Mouse (Mus musculus): ENCODE data around the gene Pld1. TPM values are rescaled to one million over a fixed set of nuclear protein-coding genes. Genes with fewer than 3 reads are reported as not detected.

The Pld1 gene
- polyA plus RNA-seq (2014; fragmentation: Nextera tagmentation; extraction: Ambion mirVana): 7.7 and 8.6 TPM in 2 replicates

GRCm38 (mm10) chr3:27938381-27939323 lies at the start of gene Pld1:
TSS of gene Pld1 (plus strand) at chr3:27938695.
- Histone ChIP-seq H3K4me2 (ENCODE audit: low read depth, low read length) (peak within 1 kb of the TSS; percentile 97), H3K9me3 (ENCODE audit: control insufficient read depth, low read length) (no peaks in the 10 kb centered on the region), H3K4me1 (ENCODE audit: control insufficient read depth, insufficient read depth, low read length) (peaks cover 30% of the 10 kb centered on the region), H3K9ac (ENCODE audit: low read depth, low read length) (peak within 1 kb of the TSS; percentile 71), H3K27me3 (replicated peaks; ENCODE audit: control insufficient read depth, insufficient read depth, low read length) (no peaks in the 10 kb centered on the region), H3K36me3 (ENCODE audit: control insufficient read depth, insufficient read depth, low read length) (no peaks in the 10 kb centered on the region), H3K4me3 (ENCODE audit: low read depth, low read length) (peak within 1 kb of the TSS; percentile 64), H3K27ac (replicated peaks; ENCODE audit: low read depth, low read length) (peak within 1 kb of the TSS; percentile 77; the same call in 1 of the 2 replicates)
- 0% methylated on average over 34 of the region's 68 CpGs for WGBS
- ATAC-seq (ENCODE audit: low read depth): peak; percentile 91
- peak; percentile 85 for DNase-seq (ENCODE audit: low spot score)

GRCm38 (mm10) chr3:27896318-27896892 lies 42.1 kb upstream of the Pld1 start, which contains the start of gene Tmem212:
TSS of gene Tmem212 (minus strand) at chr3:27896368.
- ATAC-seq (ENCODE audit: low read depth): no peak
- Histone ChIP-seq H3K27me3 (replicated peaks; ENCODE audit: control insufficient read depth, insufficient read depth, low read length) (no peaks in the 10 kb centered on the region), H3K4me1 (ENCODE audit: control insufficient read depth, insufficient read depth, low read length) (no peaks in the 10 kb centered on the region), H3K4me2 (ENCODE audit: low read depth, low read length) (no peak within 1 kb of the TSS), H3K27ac (replicated peaks; ENCODE audit: low read depth, low read length) (no peak within 1 kb of the TSS), H3K9ac (ENCODE audit: low read depth, low read length) (no peak within 1 kb of the TSS), H3K36me3 (ENCODE audit: control insufficient read depth, insufficient read depth, low read length) (no peaks in the 10 kb centered on the region), H3K4me3 (ENCODE audit: low read depth, low read length) (no peak within 1 kb of the TSS), H3K9me3 (ENCODE audit: control insufficient read depth, low read length) (no peaks in the 10 kb centered on the region)
- DNase-seq (ENCODE audit: low spot score): peak; percentile 24
- 55% methylated on average over 8 of the region's 8 CpGs for WGBS

GRCm38 (mm10) chr3:27898178-27898577 lies 40.3 kb upstream of the Pld1 start:
- DNase-seq (ENCODE audit: low spot score) (no peak), ATAC-seq (ENCODE audit: low read depth) (no peak)
- Histone ChIP-seq H3K4me1 (ENCODE audit: control insufficient read depth, insufficient read depth, low read length) (no peaks in the 10 kb centered on the region), H3K27ac (replicated peaks; ENCODE audit: low read depth, low read length) (no peak overlapping the region), H3K9me3 (ENCODE audit: control insufficient read depth, low read length) (no peaks in the 10 kb centered on the region), H3K27me3 (replicated peaks; ENCODE audit: control insufficient read depth, insufficient read depth, low read length) (no peaks in the 10 kb centered on the region), H3K4me2 (ENCODE audit: low read depth, low read length) (no peak overlapping the region), H3K36me3 (ENCODE audit: control insufficient read depth, insufficient read depth, low read length) (no peaks in the 10 kb centered on the region), H3K9ac (ENCODE audit: low read depth, low read length) (no peak overlapping the region), H3K4me3 (ENCODE audit: low read depth, low read length) (no peak overlapping the region)
- WGBS: 70% methylated on average over 10 of the region's 10 CpGs

GRCm38 (mm10) chr3:27899012-27899726 lies 39.3 kb upstream of the Pld1 start:
- no peak overlapping the region for H3K9ac ChIP-seq (ENCODE audit: low read depth, low read length)
- H3K4me1 ChIP-seq (ENCODE audit: control insufficient read depth, insufficient read depth, low read length): no peaks in the 10 kb centered on the region
- no peaks in the 10 kb centered on the region for H3K27me3 ChIP-seq (replicated peaks; ENCODE audit: control insufficient read depth, insufficient read depth, low read length)
- H3K4me2 ChIP-seq (ENCODE audit: low read depth, low read length): no peak overlapping the region
- no peak overlapping the region for H3K4me3 ChIP-seq (ENCODE audit: low read depth, low read length)
- H3K9me3 ChIP-seq (ENCODE audit: control insufficient read depth, low read length): no peaks in the 10 kb centered on the region
- H3K36me3 ChIP-seq (ENCODE audit: control insufficient read depth, insufficient read depth, low read length): no peaks in the 10 kb centered on the region
- no peak overlapping the region for H3K27ac ChIP-seq (replicated peaks; ENCODE audit: low read depth, low read length)
- peak; percentile 57 for DNase-seq (ENCODE audit: low spot score)
- ATAC-seq (ENCODE audit: low read depth): no peak
- 40% methylated on average over 13 of the region's 13 CpGs for WGBS

- WGBS: 88% methylated on average over 6 of the region's 6 CpGs
- DNase-seq (ENCODE audit: low spot score): no peak
- no peak for ATAC-seq (ENCODE audit: low read depth)
These were observed 36.6 kb upstream of the Pld1 start for GRCm38 (mm10) chr3:27901846-27902245.

GRCm38 (mm10) chr3:27904659-27905330 lies 33.7 kb upstream of the Pld1 start:
- H3K27ac ChIP-seq (replicated peaks; ENCODE audit: low read depth, low read length): no peak overlapping the region
- no peak overlapping the region for H3K9ac ChIP-seq (ENCODE audit: low read depth, low read length)
- peaks cover 5% of the 10 kb centered on the region; the same call in 1 of the 2 replicates for H3K4me1 ChIP-seq (ENCODE audit: control insufficient read depth, insufficient read depth, low read length)
- H3K9me3 ChIP-seq (ENCODE audit: control insufficient read depth, low read length): peaks cover 9% of the 10 kb centered on the region; the same call in 1 of the 2 replicates
- 59% methylated on average over 13 of the region's 13 CpGs for WGBS
- no peaks in the 10 kb centered on the region for H3K36me3 ChIP-seq (ENCODE audit: control insufficient read depth, insufficient read depth, low read length)
- DNase-seq (ENCODE audit: low spot score) (peak; percentile 20), ATAC-seq (ENCODE audit: low read depth) (no peak)
- H3K27me3 ChIP-seq (replicated peaks; ENCODE audit: control insufficient read depth, insufficient read depth, low read length): no peaks in the 10 kb centered on the region
- H3K4me3 ChIP-seq (ENCODE audit: low read depth, low read length): no peak overlapping the region
- H3K4me2 ChIP-seq (ENCODE audit: low read depth, low read length): no peak overlapping the region

More at GRCm38 (mm10) chr3:27901846-27902245, 36.6 kb upstream of the Pld1 start:
- Histone ChIP-seq H3K36me3 (ENCODE audit: control insufficient read depth, insufficient read depth, low read length) (no peaks in the 10 kb centered on the region), H3K27me3 (replicated peaks; ENCODE audit: control insufficient read depth, insufficient read depth, low read length) (no peaks in the 10 kb centered on the region), H3K4me3 (ENCODE audit: low read depth, low read length) (no peak overlapping the region), H3K9ac (ENCODE audit: low read depth, low read length) (no peak overlapping the region), H3K4me2 (ENCODE audit: low read depth, low read length) (no peak overlapping the region), H3K27ac (replicated peaks; ENCODE audit: low read depth, low read length) (no peak overlapping the region), H3K4me1 (ENCODE audit: control insufficient read depth, insufficient read depth, low read length) (peaks cover 5% of the 10 kb centered on the region; the same call in 1 of the 2 replicates), H3K9me3 (ENCODE audit: control insufficient read depth, low read length) (no peaks in the 10 kb centered on the region)

- peaks cover 9% of the 10 kb centered on the region; the same call in 1 of the 2 replicates for H3K9me3 ChIP-seq (ENCODE audit: control insufficient read depth, low read length)
- H3K4me3 ChIP-seq (ENCODE audit: low read depth, low read length): no peak overlapping the region
- H3K27ac ChIP-seq (replicated peaks; ENCODE audit: low read depth, low read length): no peak overlapping the region
- H3K27me3 ChIP-seq (replicated peaks; ENCODE audit: control insufficient read depth, insufficient read depth, low read length): no peaks in the 10 kb centered on the region
- H3K9ac ChIP-seq (ENCODE audit: low read depth, low read length): no peak overlapping the region
- 58% methylated on average over 6 of the region's 7 CpGs for WGBS
- peaks cover 5% of the 10 kb centered on the region; the same call in 1 of the 2 replicates for H3K4me1 ChIP-seq (ENCODE audit: control insufficient read depth, insufficient read depth, low read length)
- no peak overlapping the region for H3K4me2 ChIP-seq (ENCODE audit: low read depth, low read length)
- no peaks in the 10 kb centered on the region for H3K36me3 ChIP-seq (ENCODE audit: control insufficient read depth, insufficient read depth, low read length)
- ATAC-seq (ENCODE audit: low read depth): peak; percentile 70
- peak; percentile 28 for DNase-seq (ENCODE audit: low spot score)
These were observed 31.8 kb upstream of the Pld1 start for GRCm38 (mm10) chr3:27906647-27907209.
